Mouse (Mus musculus): ENCODE measurements around the gene Efcab6.

GRCm38 (mm10) chr15:84065140-84065539 is at the start of gene Efcab6:
- TF ChIP-seq POLR2A (IDR thresholded peaks at IDR 0.05; ENCODE audit: low read depth, low read length): no peak
- no peak for TF ChIP-seq CTCF (IDR thresholded peaks at IDR 0.05; ENCODE audit: extremely low read depth, insufficient read depth, insufficient read length, insufficient replicate concordance)
